Mouse (Mus musculus): Measurements from ENCODE around the gene Gm906. TPM values are rescaled to one million over a fixed set of nuclear protein-coding genes. Genes with fewer than 3 reads are reported as not detected.

Gm906 gene
- polyA plus RNA-seq, 1 experiment from 2014 or later: not detected

Small RNAs within 50 kb of the gene (microRNA-seq; reads per million reads assigned to microRNA genes)
- gene Gm24017: not detected

Other genes with a start within 250 kb of the Gm906 start
- gene Fbxw17, start 167.6 kb upstream of the Gm906 start, polyA plus RNA-seq (2015; fragmentation: Nextera tagmentation; extraction: Ambion mirVana): 3.6 and 4.0 TPM in 2 replicates
- not detected in 2 replicates for gene Gm47429, start 193.6 kb upstream of the Gm906 start, polyA plus RNA-seq (2015; fragmentation: Nextera tagmentation; extraction: Ambion mirVana)
- not detected in 2 replicates for gene Nutm2, start 217.0 kb upstream of the Gm906 start, polyA plus RNA-seq (2015; fragmentation: Nextera tagmentation; extraction: Ambion mirVana)